Mouse (Mus musculus): ENCODE data around the gene Hoxb1.

The Hoxb1 gene

DNA sequence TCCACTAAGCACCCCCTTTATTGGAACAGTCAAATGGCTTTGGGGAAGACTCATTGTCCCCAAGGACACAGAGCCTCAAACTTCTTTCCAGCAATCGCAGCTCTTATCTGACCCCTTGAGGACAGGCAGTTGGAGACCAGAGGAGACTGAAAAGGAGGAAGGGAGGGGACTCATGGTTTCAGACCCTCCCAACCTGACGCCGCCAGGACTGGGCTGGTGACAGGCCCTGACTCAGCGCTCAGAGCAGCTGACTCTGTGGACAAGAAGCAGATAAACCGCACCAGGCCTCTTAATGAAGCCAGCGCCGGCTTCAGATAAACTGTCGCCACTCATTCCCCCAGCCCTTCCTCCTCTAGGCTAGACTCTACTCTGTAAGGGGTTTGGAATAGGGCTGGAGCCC lies 34.4 kb downstream of the Hoxb1 start:
- DNase-seq (ENCODE audit: low spot score in 2 of 2), result peak; percentile 26 to 67

DNA sequence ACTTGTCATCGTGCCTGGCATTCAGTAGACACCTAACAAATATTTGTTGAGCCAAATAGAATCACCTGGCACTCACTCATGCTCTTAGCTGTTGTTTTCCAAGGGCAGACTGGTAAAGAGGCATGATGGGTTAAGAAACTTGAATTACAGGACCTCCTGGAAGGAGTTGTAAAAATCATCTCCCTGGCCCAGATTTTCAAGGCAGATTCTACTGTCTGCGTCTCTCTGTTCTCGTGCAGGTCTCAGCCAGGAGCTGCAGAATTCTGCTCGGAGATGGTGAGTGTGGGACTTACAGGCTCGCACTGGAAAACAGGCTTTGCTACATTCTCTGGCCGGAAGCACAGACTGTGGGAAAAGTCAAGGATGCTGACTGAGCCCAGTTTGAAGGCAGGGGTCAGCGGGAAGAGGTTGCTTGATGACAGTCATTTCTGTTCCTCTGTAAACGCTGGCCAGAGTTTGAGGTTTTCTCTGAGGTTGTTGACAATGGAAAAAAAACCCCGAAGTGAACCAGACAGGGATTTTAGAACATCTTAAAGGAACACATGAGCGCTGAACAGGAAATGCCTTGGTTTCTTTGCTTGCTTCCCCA lies 38.6 kb downstream of the Hoxb1 start:
- DNase-seq (ENCODE audit: low spot score in 2 of 2), result peak; percentile 53

DNA sequence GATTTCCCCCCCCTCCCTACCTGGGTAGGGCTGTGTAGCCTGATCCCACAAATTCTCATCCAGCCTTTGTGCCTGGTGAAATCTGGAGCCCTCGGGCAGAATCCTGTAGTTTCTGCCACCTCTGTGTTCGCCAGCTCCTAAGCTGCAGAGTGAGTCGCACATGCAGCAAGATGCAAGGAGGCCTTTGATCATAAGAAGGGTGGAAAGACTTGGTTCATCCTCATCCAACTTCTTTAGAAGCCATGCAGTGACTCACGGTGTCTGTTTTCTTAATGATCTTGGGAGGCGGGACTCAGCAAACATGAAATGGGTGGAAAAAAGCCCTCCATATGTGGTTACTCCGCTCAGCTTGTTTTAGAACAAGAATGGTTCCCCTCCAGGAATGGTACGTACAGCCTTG lies 39.3 kb downstream of the Hoxb1 start:
- no peak for DNase-seq (ENCODE audit: low spot score in 2 of 2)

DNA sequence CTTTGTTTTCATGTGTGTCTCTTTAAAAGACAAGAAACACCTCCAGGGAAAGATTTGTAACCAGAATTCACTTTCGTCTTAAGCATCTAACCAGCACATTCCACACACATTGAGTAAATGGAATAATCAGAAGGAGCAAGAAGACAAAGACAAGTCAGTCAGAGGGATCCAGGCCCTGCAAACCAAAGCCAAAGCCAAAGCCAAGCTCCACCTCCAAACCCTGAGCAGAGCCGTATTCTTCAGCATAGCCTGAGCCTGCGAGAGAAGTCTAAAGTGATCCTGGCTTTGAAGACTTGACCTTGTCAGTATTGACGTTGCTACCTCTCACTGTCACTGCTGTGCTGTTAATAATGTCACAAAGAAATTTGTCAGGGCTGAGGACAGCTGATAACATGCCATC lies 40.0 kb downstream of the Hoxb1 start:
- no peak for DNase-seq (ENCODE audit: low spot score in 2 of 2)

DNA sequence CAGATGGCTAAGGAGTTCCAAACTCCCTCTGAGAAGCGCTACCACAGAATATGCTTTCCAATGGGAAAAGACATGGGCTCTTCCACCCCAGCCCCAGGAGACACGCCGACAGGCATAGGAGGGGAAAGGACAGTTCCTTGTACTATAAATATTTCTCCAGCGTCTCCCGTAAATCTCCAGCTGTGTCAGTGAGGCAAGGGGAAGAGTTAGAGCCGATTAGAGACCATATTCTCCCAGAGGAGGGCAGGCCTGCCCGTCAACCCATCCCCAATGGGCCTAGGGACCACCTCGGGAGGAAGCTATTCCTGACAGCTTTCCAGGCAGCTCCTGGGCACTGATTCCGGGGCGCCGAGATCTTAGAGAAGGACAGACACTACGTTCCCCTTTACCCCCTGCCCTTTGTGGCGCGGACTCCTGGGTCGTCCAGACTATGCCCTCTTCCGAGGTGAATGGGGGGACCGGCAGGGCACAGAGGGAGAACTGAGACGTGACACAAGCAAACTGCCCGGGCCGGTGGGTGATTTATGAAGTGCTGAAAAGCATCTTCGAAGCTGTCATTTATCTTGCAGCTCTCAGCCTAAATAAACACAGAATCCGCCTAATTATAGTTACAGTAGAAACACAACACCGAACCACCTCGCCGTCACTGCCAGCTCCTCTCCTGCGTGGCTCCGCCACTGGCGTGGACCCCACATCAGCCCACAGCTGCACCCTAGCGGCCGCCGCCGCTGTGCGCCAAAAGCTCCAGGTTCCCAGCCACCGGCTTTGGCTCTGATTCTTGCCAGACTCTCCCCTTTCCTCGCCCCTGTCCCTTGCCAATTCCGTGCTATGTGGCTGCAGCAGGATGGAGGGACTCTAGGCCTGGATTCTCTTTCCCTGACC lies 41.9 kb downstream of the Hoxb1 start:
- DNase-seq (ENCODE audit: low spot score in 2 of 2), result peak; percentile 69 to 81

DNA sequence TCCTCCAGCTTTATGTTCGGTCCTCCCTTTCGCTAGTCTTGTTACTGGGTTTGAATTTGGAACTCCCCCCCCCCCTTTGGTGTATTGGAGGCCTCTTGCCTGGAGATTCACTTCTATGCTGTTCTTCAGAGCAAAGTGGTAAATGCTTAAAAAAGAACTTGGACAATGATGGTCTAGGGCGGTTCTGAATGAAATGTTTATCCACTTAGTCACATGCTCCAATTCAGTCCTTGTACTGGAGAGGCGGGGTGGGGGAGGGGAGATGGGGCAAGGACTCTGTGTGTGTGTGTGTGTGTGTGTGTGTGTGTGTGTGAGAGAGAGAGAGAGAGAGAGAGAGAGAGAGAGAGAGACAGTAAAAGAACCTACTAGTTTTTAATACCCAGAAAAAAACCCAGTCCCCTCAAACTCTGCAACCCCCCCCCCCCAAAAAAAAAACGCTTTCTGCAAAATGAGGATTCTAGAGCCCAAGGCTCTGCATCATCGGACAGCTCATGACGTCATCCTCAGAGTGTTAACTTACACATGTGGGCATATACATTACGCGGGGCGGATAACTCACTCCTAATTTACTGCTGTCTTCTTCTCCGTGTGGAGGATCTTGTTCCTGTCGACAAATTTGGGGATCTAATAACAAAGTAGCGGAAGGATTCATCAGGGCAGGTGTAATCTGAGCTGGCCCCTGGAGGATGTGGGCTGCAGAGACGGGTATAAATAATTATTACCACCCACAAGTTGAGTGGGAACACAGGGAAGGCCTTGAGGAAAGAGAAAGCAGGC lies 42.9 kb downstream of the Hoxb1 start:
- DNase-seq (ENCODE audit: low spot score in 2 of 2), result no peak

DNA sequence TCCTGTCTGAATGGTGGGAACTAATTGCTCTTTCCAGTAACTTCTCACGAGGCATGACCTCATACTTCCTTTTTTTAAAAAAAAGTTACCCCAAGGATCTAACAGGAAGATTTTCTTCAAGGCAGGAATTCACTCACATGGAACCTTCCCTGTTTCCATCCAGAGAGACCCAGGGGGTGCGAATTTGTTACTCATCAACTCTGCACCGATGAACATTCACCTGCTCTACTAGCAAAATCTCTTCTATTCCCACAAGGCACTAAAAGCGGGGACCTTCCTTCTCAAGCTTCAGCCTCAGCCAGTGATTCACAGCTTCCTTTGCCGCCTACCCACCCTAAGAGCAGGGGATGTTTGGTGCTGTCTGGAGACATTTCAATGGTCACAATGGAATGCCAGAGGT lies 45.5 kb downstream of the Hoxb1 start:
- DNase-seq (ENCODE audit: low spot score in 2 of 2), result no peak

DNA sequence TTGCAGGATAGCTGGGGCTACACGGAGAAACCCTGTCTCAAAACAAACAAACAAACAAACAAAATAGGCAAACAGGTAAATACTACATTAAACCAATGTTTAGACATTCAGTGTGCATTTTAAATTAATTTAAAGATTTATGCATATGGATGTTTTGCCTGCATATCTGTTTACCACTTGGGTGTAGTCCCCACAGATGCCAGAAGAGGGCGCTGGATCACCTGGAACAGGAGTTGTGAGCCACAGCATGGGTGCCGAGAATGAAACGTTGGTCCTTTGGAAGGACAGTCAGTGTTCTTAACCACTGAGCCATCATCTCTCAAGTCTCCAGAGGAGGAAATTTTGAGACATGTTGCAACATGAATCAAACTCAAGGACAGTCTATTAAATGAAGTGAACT lies 46.4 kb downstream of the Hoxb1 start:
- DNase-seq (ENCODE audit: low spot score in 2 of 2), result no peak

DNA sequence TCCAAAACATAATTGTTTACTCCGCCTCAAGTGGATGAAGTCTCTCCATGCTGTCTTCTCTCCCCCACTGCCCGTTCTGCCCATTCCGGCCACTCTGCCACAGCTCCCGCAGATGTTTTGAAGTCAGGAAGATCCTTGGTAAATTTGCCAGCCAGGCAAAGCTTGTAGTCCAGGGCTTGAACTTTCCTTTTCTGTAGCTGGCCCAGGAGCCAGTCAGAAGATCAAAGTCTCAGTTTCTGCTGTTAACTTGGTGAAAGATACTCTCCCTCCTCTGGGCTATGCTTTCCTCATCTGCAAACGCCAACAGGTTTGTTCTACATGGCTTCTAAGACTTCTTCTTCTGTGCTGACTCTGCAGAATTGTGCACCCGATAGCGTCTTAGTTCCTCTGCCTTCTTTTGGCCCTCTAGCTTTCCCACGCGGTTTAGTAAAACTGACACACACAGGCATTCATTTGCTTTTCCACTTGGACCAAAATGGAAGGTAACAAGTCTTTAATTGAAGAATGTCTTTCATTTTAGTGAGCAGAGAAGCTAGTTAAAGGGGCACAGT lies 47.5 kb downstream of the Hoxb1 start:
- DNase-seq (ENCODE audit: low spot score in 2 of 2), result no peak

DNA sequence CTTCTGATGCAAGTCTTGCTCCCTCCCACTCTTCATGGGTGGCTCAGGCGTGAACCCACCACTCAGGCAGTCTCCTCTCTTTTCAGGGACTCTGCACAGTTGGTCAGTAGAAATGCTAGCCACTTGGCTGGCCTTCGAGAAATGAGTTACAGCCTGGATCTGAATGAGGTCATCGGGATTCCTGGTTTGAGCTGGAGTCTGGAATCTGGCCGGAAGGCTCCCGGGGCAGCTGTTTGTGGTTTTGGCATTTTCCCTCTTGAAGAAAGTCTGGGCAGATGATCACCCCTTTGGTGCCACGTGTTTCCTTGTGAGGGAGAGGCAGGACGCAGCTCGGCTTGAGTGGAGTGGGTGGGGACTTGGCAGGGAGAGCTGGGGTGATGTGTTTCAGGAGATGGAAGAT lies 48.0 kb downstream of the Hoxb1 start:
- DNase-seq (ENCODE audit: low spot score in 2 of 2), result peak; percentile 17 to 65

DNA sequence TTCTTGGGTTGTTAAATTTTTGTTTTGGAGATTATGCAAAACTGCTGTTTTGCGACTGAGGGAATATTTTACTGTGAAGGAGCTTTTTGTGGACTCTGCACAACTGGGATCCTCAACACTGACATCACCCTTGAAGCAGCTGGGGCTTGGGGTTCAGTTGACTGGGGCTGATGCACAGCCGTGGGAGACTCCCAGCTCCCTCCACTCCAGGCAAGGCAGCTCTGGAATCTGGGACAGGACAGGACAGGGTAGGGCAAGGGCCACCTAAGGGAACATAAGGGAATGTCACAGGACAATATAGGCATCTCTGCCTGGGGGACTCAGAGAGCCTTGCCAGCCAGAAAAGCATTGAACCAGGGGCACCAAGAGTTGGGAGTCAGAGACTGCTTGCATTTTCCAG lies 48.5 kb downstream of the Hoxb1 start:
- no peak for DNase-seq (ENCODE audit: low spot score in 2 of 2)
